Mouse (Mus musculus) kidney, embryonic 16.5 days (tissue): ENCODE measurements around the gene Tex2. TPM values are rescaled to one million over a fixed set of nuclear protein-coding genes. Genes with fewer than 3 reads are reported as not detected.

Experiments used
- ATAC-seq: fragments of 200-750 bp; cut with Nextera tagmentation; 2 replicates; pipeline ENCODE4 v1.8.0; 2017; ENCODE audit warnings: moderate TSS enrichment; ENCODE audit not compliant: low FRiP score, low TSS enrichment
- H3K27ac ChIP-seq: fragments of 300-500 bp; sonication (generic); 2 replicates; pipeline ENCODE4 v1.5.1; 2014; ENCODE audit warnings: low read length
- H3K27me3 ChIP-seq: fragments of 300-500 bp; sonication (generic); 2 replicates; pipeline ENCODE4 v1.6.1; 2014; ENCODE audit warnings: low read length, control low read depth, mixed read lengths; ENCODE audit not compliant: insufficient read depth
- H3K36me3 ChIP-seq: fragments of 300-500 bp; sonication (generic); 2 replicates; pipeline ENCODE4 v1.6.1; 2014; ENCODE audit warnings: low read length, control low read depth, mixed read lengths; ENCODE audit not compliant: insufficient read depth
- H3K4me1 ChIP-seq: fragments of 300-500 bp; sonication (generic); 2 replicates; pipeline ENCODE4 v1.6.1; 2014; ENCODE audit warnings: low read length, control low read depth, mixed read lengths; ENCODE audit not compliant: insufficient read depth
- H3K4me2 ChIP-seq: fragments of 300-500 bp; sonication (generic); replicated peaks from 2 replicates; pipeline ENCODE4 v1.6.1; 2014; ENCODE audit warnings: low read depth, low read length
- H3K4me3 ChIP-seq: fragments of 300-500 bp; sonication (generic); 2 replicates; pipeline ENCODE4 v1.5.1; 2014; ENCODE audit warnings: mild to moderate bottlenecking, low read length
- H3K9ac ChIP-seq: fragments of 300-500 bp; sonication (generic); replicated peaks from 2 replicates; pipeline ENCODE4 v1.6.1; 2014; ENCODE audit warnings: low read length
- H3K9me3 ChIP-seq: fragments of 300-500 bp; sonication (generic); 2 replicates; pipeline ENCODE4 v1.6.1; 2016; ENCODE audit warnings: low read length, control low read depth
- WGBS: fragments of 180-500 bp; shearing (Covaris S2); extraction: QIAGEN DNeasy Blood & Tissue Kit; methylation state at CpG from one replicate; pipeline ENCODE4 v1.1.7; 2014; 5-methylcytosine and 5-hydroxymethylcytosine counted together
- polyA plus RNA-seq: library from polyadenylated mRNA; unstranded; fragments of >200 nt; fragmentation: Nextera tagmentation; extraction: Ambion mirVana; gene quantifications from 2 replicates; pipeline ENCODE4 v1.2.1, GENCODE M21; 2015

Gene Tex2
- polyA plus RNA-seq, 1 experiment from 2014 or later, result 10.3 TPM

GRCm38 (mm10) chr11:106485611-106486010, 127.6 kb downstream of the Tex2 start:
- Histone ChIP-seq H3K9ac (no peak overlapping the region), H3K4me2 (peak overlapping the region; percentile 93; the same call in 1 of the 2 replicates), H3K4me3 (no peak overlapping the region), H3K4me1 (peaks cover 19% of the 10 kb centered on the region), H3K27me3 (no peaks in the 10 kb centered on the region), H3K36me3 (no peaks in the 10 kb centered on the region), H3K27ac (no peak overlapping the region), H3K9me3 (no peaks in the 10 kb centered on the region)
- ATAC-seq, result no peak
- 77% methylated on average over 4 of the region's 4 CpGs for WGBS

GRCm38 (mm10) chr11:106484875-106485274, 128.3 kb downstream of the Tex2 start:
- H3K27ac ChIP-seq, result no peak overlapping the region
- H3K9ac ChIP-seq, result no peak overlapping the region
- no peak for ATAC-seq
- no peak overlapping the region for H3K4me3 ChIP-seq
- peaks cover 19% of the 10 kb centered on the region for H3K4me1 ChIP-seq
- no peak overlapping the region for H3K4me2 ChIP-seq
- H3K27me3 ChIP-seq, result no peaks in the 10 kb centered on the region
- WGBS, result 78% methylated on average over 4 of the region's 4 CpGs
- no peaks in the 10 kb centered on the region for H3K36me3 ChIP-seq
- no peaks in the 10 kb centered on the region for H3K9me3 ChIP-seq

- no peak overlapping the region for H3K9ac ChIP-seq
- 90% methylated on average over 8 of the region's 8 CpGs for WGBS
- no peak for ATAC-seq
- H3K27me3 ChIP-seq, result no peaks in the 10 kb centered on the region
- H3K9me3 ChIP-seq, result no peaks in the 10 kb centered on the region
- H3K4me1 ChIP-seq, result peaks cover 10% of the 10 kb centered on the region
- H3K27ac ChIP-seq, result no peak overlapping the region
- H3K36me3 ChIP-seq, result no peaks in the 10 kb centered on the region
- H3K4me2 ChIP-seq, result no peak overlapping the region
- no peak overlapping the region for H3K4me3 ChIP-seq
These were observed 130.4 kb downstream of the Tex2 start for GRCm38 (mm10) chr11:106482867-106483266.

GRCm38 (mm10) chr11:106481651-106482050, 131.6 kb downstream of the Tex2 start:
- H3K27me3 ChIP-seq, result no peaks in the 10 kb centered on the region
- ATAC-seq, result no peak
- no peaks in the 10 kb centered on the region for H3K9me3 ChIP-seq
- no peak overlapping the region for H3K4me3 ChIP-seq
- H3K4me1 ChIP-seq, result peaks cover 8% of the 10 kb centered on the region
- H3K9ac ChIP-seq, result no peak overlapping the region
- WGBS, result 20% methylated on average over 4 of the region's 4 CpGs
- no peak overlapping the region for H3K4me2 ChIP-seq
- no peak overlapping the region for H3K27ac ChIP-seq
- H3K36me3 ChIP-seq, result no peaks in the 10 kb centered on the region

GRCm38 (mm10) chr11:106480530-106480885, 132.7 kb downstream of the Tex2 start:
- H3K9me3 ChIP-seq, result no peaks in the 10 kb centered on the region
- 78% methylated on average over 3 of the region's 3 CpGs for WGBS
- H3K4me2 ChIP-seq, result no peak overlapping the region
- no peaks in the 10 kb centered on the region for H3K27me3 ChIP-seq
- no peak overlapping the region for H3K4me3 ChIP-seq
- no peak overlapping the region for H3K27ac ChIP-seq
- H3K9ac ChIP-seq, result no peak overlapping the region
- no peak for ATAC-seq
- H3K36me3 ChIP-seq, result no peaks in the 10 kb centered on the region
- H3K4me1 ChIP-seq, result no peaks in the 10 kb centered on the region; the same call in 1 of the 2 replicates

GRCm38 (mm10) chr11:106479619-106480529, 133.3 kb downstream of the Tex2 start:
- H3K4me3 ChIP-seq, result no peak overlapping the region
- WGBS, result 81% methylated on average over 9 of the region's 9 CpGs
- no peak overlapping the region for H3K4me2 ChIP-seq
- H3K9ac ChIP-seq, result no peak overlapping the region
- H3K9me3 ChIP-seq, result no peaks in the 10 kb centered on the region
- H3K27ac ChIP-seq, result no peak overlapping the region
- H3K27me3 ChIP-seq, result no peaks in the 10 kb centered on the region
- H3K36me3 ChIP-seq, result no peaks in the 10 kb centered on the region
- H3K4me1 ChIP-seq, result no peaks in the 10 kb centered on the region; the same call in 1 of the 2 replicates
- no peak for ATAC-seq

GRCm38 (mm10) chr11:106478745-106479144, 134.5 kb downstream of the Tex2 start:
- H3K9ac ChIP-seq, result no peak overlapping the region
- H3K27ac ChIP-seq, result no peak overlapping the region
- H3K9me3 ChIP-seq, result no peaks in the 10 kb centered on the region
- H3K27me3 ChIP-seq, result no peaks in the 10 kb centered on the region
- 40% methylated on average over 1 of the region's 1 CpGs for WGBS
- no peaks in the 10 kb centered on the region; the same call in 1 of the 2 replicates for H3K4me1 ChIP-seq
- H3K4me2 ChIP-seq, result no peak overlapping the region
- ATAC-seq, result no peak
- H3K36me3 ChIP-seq, result no peaks in the 10 kb centered on the region
- no peak overlapping the region for H3K4me3 ChIP-seq

- Histone ChIP-seq H3K9me3 (no peaks in the 10 kb centered on the region), H3K9ac (no peak overlapping the region), H3K27ac (no peak overlapping the region), H3K4me1 (no peaks in the 10 kb centered on the region; the same call in 1 of the 2 replicates), H3K36me3 (no peaks in the 10 kb centered on the region), H3K27me3 (no peaks in the 10 kb centered on the region), H3K4me3 (no peak overlapping the region), H3K4me2 (no peak overlapping the region)
- ATAC-seq, result no peak
- 92% methylated on average over 4 of the region's 4 CpGs for WGBS
These were observed 135.6 kb downstream of the Tex2 start for GRCm38 (mm10) chr11:106477505-106478160.

- Histone ChIP-seq H3K27ac (no peak overlapping the region), H3K36me3 (no peaks in the 10 kb centered on the region), H3K27me3 (no peaks in the 10 kb centered on the region), H3K4me1 (no peaks in the 10 kb centered on the region; the same call in 1 of the 2 replicates), H3K9ac (no peak overlapping the region), H3K4me2 (no peak overlapping the region), H3K4me3 (no peak overlapping the region), H3K9me3 (no peaks in the 10 kb centered on the region)
- ATAC-seq, result no peak
- 87% methylated on average over 1 of the region's 1 CpGs for WGBS
These were observed 137.9 kb downstream of the Tex2 start for GRCm38 (mm10) chr11:106475309-106475708.

GRCm38 (mm10) chr11:106471629-106472028, 141.6 kb downstream of the Tex2 start:
- Histone ChIP-seq H3K9me3 (no peaks in the 10 kb centered on the region), H3K36me3 (no peaks in the 10 kb centered on the region), H3K4me2 (no peak overlapping the region), H3K4me1 (no peaks in the 10 kb centered on the region), H3K27me3 (no peaks in the 10 kb centered on the region), H3K9ac (no peak overlapping the region), H3K4me3 (no peak overlapping the region), H3K27ac (no peak overlapping the region)
- ATAC-seq, result no peak
- 85% methylated on average over 1 of the region's 1 CpGs for WGBS
